Comparison of ENCODE assay signal across 14 mouse cellular contexts in genomic region chr1:164552658-164553057, GRCm38 (mm10).
A peak's percentile ranks its signal among the peaks of the same experiment; 100 is the strongest.
DNase-seq lines count a peak whose midpoint lies in the region; ATAC-seq and TF ChIP-seq lines count a peak whose summit lies in the region.
"Had no signal": no experiment of that assay in that cellular context is flagged by ENCODE, and none has a peak within 500 bp of the region (broad histone marks: within the 10 kb centered on the region; RNA-seq: fewer than 3 reads in every experiment).

No protein-coding gene starts in this region.

- no peaks in the 10 kb centered on the region for H3K36me3 ChIP-seq in heart, embryonic 12.5 days
- H3K36me3 ChIP-seq in ES-Bruce4 (ENCODE audit: control insufficient read depth, insufficient read depth, low read length, poor library complexity, severe bottlenecking): no peaks in the 10 kb centered on the region
- no peaks in the 10 kb centered on the region for H3K36me3 ChIP-seq in intestine, embryonic 15.5 days
- H3K36me3 ChIP-seq: embryonic facial prominence, embryonic 12.5 days; forebrain, embryonic 12.5 days had no signal

- peak; percentile 64 for ATAC-seq in heart, embryonic 12.5 days (ENCODE audit: insufficient number of reproducible peaks, low FRiP score)
- peak; percentile 81 for ATAC-seq in intestine, embryonic 15.5 days
- ATAC-seq: activated CD4-positive, CD25-positive, alpha-beta regulatory T cell, adult 4 months had no signal

- 5% methylated on average over 4 of the region's 4 CpGs for WGBS in heart, embryonic 12.5 days
- 23% methylated on average over 4 of the region's 4 CpGs for WGBS in intestine, embryonic 15.5 days

- TF ChIP-seq CTCF in ES-Bruce4 (IDR thresholded peaks at IDR 0.05; ENCODE audit: low read depth, low read length): no peak
- no peak for TF ChIP-seq CTCF in gastrocnemius, adult 2 months (IDR thresholded peaks at IDR 0.05)

- no peak for TF ChIP-seq POLR2A in ES-Bruce4 (IDR thresholded peaks at IDR 0.05; ENCODE audit: insufficient read depth, low read length)

- intact Hi-C loops in heart, postnatal 14 days (cut with DNase I): no loop called here
- intact Hi-C loops in gastrocnemius, adult 2 months (cut with DNase I): no loop called here

- TF ChIP-seq EP300 in ES-Bruce4 (IDR thresholded peaks at IDR 0.05; ENCODE audit: insufficient read depth, low read depth, low read length): 0 out of 2 replicates have a peak, but pooled peaks have one; percentile 9

- H3K27me3 ChIP-seq in heart, embryonic 12.5 days (replicated peaks): no peaks in the 10 kb centered on the region
- no peaks in the 10 kb centered on the region for H3K27me3 ChIP-seq in ES-Bruce4 (ENCODE audit: control insufficient read depth, insufficient read depth, low read length, poor library complexity, severe bottlenecking)
- no peaks in the 10 kb centered on the region for H3K27me3 ChIP-seq in intestine, embryonic 15.5 days (replicated peaks)
- H3K27me3 ChIP-seq: embryonic facial prominence, embryonic 12.5 days; forebrain, embryonic 12.5 days had no signal

- H3K9me3 ChIP-seq in heart, embryonic 12.5 days (replicated peaks): no peaks in the 10 kb centered on the region
- no peaks in the 10 kb centered on the region for H3K9me3 ChIP-seq in ES-Bruce4 (replicated peaks; ENCODE audit: control insufficient read depth, insufficient read depth, low read length, poor library complexity, severe bottlenecking)
- no peaks in the 10 kb centered on the region for H3K9me3 ChIP-seq in intestine, embryonic 15.5 days
- H3K9me3 ChIP-seq: embryonic facial prominence, embryonic 12.5 days; forebrain, embryonic 12.5 days had no signal

- peaks cover 38% of the 10 kb centered on the region for H3K4me1 ChIP-seq in heart, embryonic 12.5 days (replicated peaks)
- H3K4me1 ChIP-seq in ES-Bruce4 (ENCODE audit: control insufficient read depth, insufficient read depth, low read length): peaks cover 5% of the 10 kb centered on the region
- H3K4me1 ChIP-seq in intestine, embryonic 15.5 days (replicated peaks): no peaks in the 10 kb centered on the region
- H3K4me1 ChIP-seq: embryonic facial prominence, embryonic 12.5 days; forebrain, embryonic 12.5 days had no signal

- peak overlapping the region; percentile 92 for H3K27ac ChIP-seq in heart, embryonic 12.5 days (ENCODE audit: poor library complexity, severe bottlenecking)
- H3K27ac ChIP-seq in ES-Bruce4 (ENCODE audit: insufficient read depth, low read length): peak overlapping the region; percentile 80
- H3K27ac ChIP-seq in intestine, embryonic 15.5 days: 0 out of 2 replicates have a peak overlapping the region, but pooled peaks have one; percentile 15
- H3K27ac ChIP-seq in gastrocnemius, adult 2 months: no peak overlapping the region
- H3K27ac ChIP-seq: embryonic facial prominence, embryonic 12.5 days; forebrain, embryonic 12.5 days had no signal

- H3K4me3 ChIP-seq in heart, embryonic 12.5 days: no peak overlapping the region
- no peak overlapping the region for H3K4me3 ChIP-seq in ES-Bruce4 (ENCODE audit: low read depth, low read length)
- H3K4me3 ChIP-seq in intestine, embryonic 15.5 days (replicated peaks): no peak overlapping the region
- H3K4me3 ChIP-seq in gastrocnemius, adult 2 months: no peak overlapping the region
- H3K4me3 ChIP-seq: embryonic facial prominence, embryonic 12.5 days; forebrain, embryonic 12.5 days had no signal

- DNase-seq in heart, postnatal 14 days: no peak
- DNase-seq in R1 (ENCODE audit: low read depth, low spot score) (peak; percentile 91), liver (no peak)
- no peak for DNase-seq in gastrocnemius, adult 2 months
- no peak for DNase-seq in kidney, postnatal 4 days
- DNase-seq: gastrocnemius, postnatal 25 days; right cerebral cortex, postnatal 14 days had no signal

- peak overlapping the region; percentile 18; the same call in 1 of the 2 replicates for H3K9ac ChIP-seq in heart, embryonic 12.5 days
- no peak overlapping the region for H3K9ac ChIP-seq in ES-Bruce4 (ENCODE audit: low read depth, poor library complexity, severe bottlenecking)
- no peak overlapping the region for H3K9ac ChIP-seq in intestine, embryonic 15.5 days
- H3K9ac ChIP-seq: embryonic facial prominence, embryonic 12.5 days; forebrain, embryonic 12.5 days had no signal

- peak overlapping the region; percentile 36 for H3K4me2 ChIP-seq in heart, embryonic 12.5 days
- H3K4me2 ChIP-seq in intestine, embryonic 15.5 days (replicated peaks): no peak overlapping the region
- H3K4me2 ChIP-seq: embryonic facial prominence, embryonic 12.5 days; forebrain, embryonic 12.5 days; liver, embryonic 11.5 days had no signal
